Mouse (Mus musculus) gastrocnemius, postnatal 14 days (tissue): Measurements from ENCODE around the gene Glod4. TPM values are rescaled to one million over a fixed set of nuclear protein-coding genes. Genes with fewer than 3 reads are reported as not detected.

Experiments
- DNase-seq: peaks from one replicate; pipeline ENCODE4 v3.0.0; 2021; ENCODE audit warnings: mixed read lengths
- intact Hi-C: fragments of 180-260 bp; cut with DNase I; formaldehyde crosslinking; loops from one replicate; pipeline ENCODE4 v1.15.1; 2025; ENCODE audit warnings: low total_unique reads
- total RNA-seq, 2 experiments: library from RNA; stranded (reverse); gene quantifications; 2 replicates each; pipeline ENCODE4 v1.2.3; 2021

Gene Glod4
- total RNA-seq, 2 experiments from 2014 or later: 25.2 to 28.0 TPM

- DNase-seq: peak; percentile 32
- intact Hi-C loops: no loop called here
These were observed 136.7 kb downstream of the Glod4 start for GRCm38 (mm10) chr11:76106551-76107496.

GRCm38 (mm10) chr11:76101154-76101553, 142.4 kb downstream of the Glod4 start:
- intact Hi-C loops: no loop called here

DNA sequence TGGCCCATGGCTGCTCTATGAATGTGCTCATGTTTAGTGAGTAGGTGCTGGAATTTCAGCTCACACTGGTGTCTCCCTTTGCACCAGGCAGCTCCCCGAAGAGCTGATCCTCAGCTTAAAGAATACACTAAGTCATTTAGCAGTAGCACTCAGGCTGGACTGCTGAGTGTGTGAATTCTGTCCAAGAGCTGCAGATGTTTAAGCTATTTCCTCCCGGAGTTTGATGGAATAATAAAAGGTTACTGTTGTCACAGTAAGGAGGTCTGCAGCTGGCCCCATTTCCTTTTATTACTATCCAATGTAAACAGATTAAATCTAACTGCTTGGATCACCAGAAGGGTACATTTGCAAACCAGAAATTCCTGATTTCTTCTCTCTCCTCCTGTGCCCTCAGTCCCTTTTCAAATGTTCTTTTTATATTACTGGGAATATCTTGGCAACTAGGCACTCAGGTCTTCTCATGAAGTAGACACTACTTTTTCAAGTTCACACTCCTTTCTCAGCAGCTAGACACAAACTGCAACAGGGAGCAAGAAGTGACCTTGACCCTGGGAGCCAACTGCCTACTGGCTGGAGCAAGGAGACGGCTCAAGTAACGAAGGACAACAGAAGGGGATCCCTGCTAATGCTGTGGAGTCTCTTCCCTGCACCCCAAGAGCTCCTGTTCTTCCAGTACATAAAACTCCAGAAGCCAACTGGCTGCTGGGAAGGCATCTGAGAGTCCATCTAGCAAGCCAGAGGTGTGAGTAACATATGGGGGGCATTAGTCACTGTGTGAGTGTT, 144.1 kb downstream of the Glod4 start:
- intact Hi-C loops: no loop called here
- no peak for DNase-seq

More at GRCm38 (mm10) chr11:76101154-76101553, 142.4 kb downstream of the Glod4 start:
- DNase-seq: no peak

GRCm38 (mm10) chr11:76093610-76094009, 149.9 kb downstream of the Glod4 start:
- no peak for DNase-seq
- intact Hi-C loops: no loop called here

GRCm38 (mm10) chr11:76089776-76090175, 153.7 kb downstream of the Glod4 start:
- intact Hi-C loops: loop anchor here (5.0 kb wide), 1 partner anchor 63 kb away; no protein-coding TSS in a partner anchor
- DNase-seq: no peak

DNA sequence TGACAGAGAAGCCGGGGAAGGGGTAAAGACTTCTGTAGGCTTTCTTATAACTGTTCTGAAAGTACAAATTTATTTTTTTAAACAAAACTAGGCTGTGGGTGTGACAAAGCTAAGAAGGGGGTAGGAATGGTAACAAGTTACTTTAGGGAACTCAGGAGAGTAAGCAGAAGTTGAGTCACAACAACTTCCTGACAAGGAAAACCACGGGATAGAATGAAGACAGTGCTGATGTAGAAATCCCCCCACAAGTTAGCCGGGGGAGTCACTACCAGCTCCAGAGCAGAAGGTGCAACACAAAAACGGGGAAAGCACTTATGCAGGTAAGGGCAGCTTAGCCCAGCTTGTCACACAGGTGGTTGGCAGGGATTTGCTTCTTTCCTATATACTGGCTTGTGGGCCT, 155.0 kb downstream of the Glod4 start:
- intact Hi-C loops: loop anchor here (5.0 kb wide), 1 partner anchor 64 kb away; no protein-coding TSS in a partner anchor
- no peak for DNase-seq

DNA sequence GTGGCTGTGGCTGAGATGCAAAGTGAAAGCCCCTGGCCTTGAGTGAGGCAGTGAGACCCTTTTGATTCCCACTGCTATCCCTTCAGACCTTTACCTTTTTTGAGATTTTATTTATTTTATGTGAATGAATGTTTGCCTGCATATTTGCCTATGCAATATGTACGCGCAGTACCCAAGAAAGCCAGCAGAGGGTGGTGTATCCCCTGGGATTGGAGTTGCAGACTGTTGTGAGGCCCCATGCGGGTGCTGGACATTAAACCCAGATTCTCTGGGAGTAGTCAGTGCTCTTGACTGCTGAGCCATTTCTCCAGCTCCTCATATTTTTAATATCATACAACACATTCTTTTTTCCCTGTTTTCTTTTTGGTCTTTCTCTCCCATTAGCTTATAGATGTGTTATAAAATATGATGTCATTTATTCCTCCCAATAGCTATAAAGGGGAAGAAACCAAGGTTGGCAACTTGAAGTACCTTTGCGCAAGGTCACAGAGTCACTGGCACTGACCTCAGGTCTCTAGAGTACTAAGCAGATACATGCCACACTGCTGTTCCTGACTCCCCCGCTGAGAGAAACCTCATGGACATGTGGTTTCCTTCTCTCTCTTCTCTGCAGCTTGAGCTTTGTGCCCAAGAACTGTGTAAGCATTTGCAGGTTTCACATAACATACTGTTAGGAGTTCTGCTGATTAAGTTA, 157.5 kb downstream of the Glod4 start:
- intact Hi-C loops: loop anchor here (5.0 kb wide), 1 partner anchor 66 kb away; no protein-coding TSS in a partner anchor
- peak; percentile 26 for DNase-seq

DNA sequence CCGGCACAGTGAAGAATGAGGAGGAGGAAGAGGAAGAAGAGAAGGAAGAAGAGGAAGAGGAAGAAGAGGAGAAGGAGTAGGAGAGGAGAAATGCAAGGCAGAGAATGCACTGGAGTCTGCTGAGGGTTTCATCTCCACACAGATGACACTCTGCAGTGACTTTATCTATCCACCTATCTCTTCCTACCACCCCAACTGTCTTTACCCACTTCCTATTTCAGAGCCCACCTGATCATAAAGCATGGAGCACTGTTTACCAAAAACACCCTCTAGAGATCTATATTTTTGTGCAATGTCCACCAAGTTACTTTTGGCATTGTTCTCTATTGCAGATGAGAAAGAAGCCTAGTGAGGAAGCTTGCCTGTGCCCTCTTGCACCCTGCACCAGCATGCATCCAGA, 158.6 kb downstream of the Glod4 start:
- DNase-seq: no peak
- intact Hi-C loops: loop anchor here (5.0 kb wide), 1 partner anchor 67 kb away; no protein-coding TSS in a partner anchor

GRCm38 (mm10) chr11:76083941-76084367, 159.6 kb downstream of the Glod4 start:
- no peak for DNase-seq
- intact Hi-C loops: no loop called here

DNA sequence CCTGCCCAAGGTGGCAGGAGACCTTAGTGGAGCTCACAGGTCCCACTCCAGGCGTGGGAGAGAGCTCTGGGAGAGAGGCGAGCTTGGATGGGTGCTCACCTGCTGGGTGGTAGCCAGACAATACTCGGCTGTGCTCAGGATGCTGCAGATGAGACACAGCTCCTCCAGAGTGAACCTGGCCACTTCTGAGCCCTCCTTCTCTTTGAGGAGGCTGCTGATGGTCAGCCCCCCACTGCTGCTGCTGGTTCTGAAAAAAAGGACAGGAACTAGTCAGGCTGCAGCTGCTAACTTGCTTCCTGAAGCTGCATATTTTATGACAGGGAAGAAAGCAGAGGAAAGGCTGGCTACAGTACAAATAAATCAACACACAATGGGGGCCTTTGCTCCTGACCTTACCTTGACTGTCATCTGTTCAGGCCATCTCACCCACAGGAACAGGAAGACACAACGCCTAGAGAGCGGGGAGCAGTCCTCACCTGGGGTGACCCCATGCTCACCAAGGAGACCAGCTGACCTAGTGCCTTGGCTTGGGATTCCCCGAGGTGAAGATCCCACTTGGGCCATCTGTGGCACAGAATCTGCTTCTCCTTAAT, 162.4 kb downstream of the Glod4 start:
- intact Hi-C loops: no loop called here
- DNase-seq: no peak

GRCm38 (mm10) chr11:76080293-76080692, 163.2 kb downstream of the Glod4 start:
- intact Hi-C loops: no loop called here
- no peak for DNase-seq

DNA sequence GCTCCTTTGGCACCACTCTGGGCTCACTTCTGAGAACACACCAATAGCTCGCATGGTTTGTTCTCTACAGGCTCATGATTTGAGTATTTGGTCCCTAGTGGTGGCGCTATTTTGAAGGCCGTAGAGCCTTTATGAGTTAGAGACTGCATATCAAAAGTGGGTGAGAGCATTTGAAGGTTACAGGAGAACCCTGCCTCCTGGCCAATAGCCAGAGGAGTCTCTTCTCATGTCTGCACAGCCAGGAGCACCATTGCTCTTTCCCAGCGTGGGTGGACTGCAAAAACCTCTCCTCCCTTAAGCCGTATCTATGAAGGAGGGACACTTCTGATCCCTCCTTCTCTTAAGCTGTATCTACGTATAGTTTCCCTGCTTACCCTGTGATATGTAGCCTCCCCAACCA, 166.2 kb downstream of the Glod4 start:
- intact Hi-C loops: no loop called here
- DNase-seq: no peak

DNA sequence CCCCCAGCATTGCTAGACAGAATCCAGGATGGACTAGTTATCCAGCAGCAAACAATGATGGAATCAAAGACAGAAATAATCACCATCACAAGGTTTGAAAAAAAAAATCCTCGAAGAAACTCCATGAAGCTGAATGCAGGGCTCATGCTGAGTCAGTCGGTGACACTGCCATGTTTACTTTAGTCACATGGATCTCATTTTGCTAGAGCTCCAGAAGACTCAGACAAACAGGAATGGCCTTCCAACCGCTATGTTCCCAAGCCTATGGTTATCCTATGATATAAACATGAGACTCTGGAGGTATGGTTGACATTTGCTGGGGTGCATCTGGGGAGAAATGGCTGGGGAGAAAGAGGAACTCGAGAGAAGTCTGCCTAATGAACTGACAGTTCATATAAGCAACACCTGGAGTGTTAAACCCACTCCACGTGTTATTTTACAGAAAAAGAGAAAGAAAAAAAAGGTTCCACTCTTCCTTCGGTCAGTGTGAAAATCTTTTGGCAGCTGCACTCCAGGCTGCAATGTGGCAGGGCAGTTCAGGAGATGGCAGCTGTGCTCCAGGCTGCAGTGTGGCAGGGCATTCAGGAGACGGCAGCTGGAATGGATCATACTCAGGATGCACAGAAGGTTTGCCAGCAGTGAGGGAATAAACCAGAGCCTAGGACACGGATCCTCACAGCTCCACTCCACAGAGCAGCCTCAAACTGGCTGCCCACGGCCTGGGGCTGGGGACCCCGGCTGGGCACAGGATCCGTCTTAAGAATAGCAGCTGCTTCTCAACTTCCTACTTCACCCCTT, 169.0 kb downstream of the Glod4 start:
- intact Hi-C loops: no loop called here
- DNase-seq: no peak

Other genes with a start within 250 kb of the Glod4 start
- not detected for gene 1700016K19Rik, start 243.8 kb downstream of the Glod4 start, total RNA-seq
- gene Rflnb, start 215.9 kb downstream of the Glod4 start, total RNA-seq: 10 to 100 TPM; 50.0 to 59.5 TPM
- gene Vps53, start 64.1 kb downstream of the Glod4 start, total RNA-seq: 10 to 100 TPM; 23.8 to 26.4 TPM
- gene Fam57a, start 64.1 kb downstream of the Glod4 start, total RNA-seq: 1 to 10 TPM; 4.0 to 5.0 TPM
- under 1 TPM in 1 of 2 experiments, not detected in 1; 0.42 TPM for gene Dbil5, start 26.1 kb downstream of the Glod4 start, total RNA-seq
- gene Gemin4, start 26.1 kb downstream of the Glod4 start, total RNA-seq: 1 to 10 TPM; 1.9 to 2.9 TPM
- gene Mrm3, start within 50 bp of the Glod4 start, total RNA-seq: 10 to 100 TPM; 13.4 to 14.4 TPM
- gene Nxn, start 155.4 kb upstream of the Glod4 start, total RNA-seq: 10 to 100 TPM; 28.7 to 28.8 TPM
- 10 to 100 TPM; 38.6 to 46.2 TPM for gene Timm22, start 163.2 kb upstream of the Glod4 start, total RNA-seq